Mouse (Mus musculus): ENCODE data around the gene Pax4. TPM values are rescaled to one million over a fixed set of nuclear protein-coding genes. Genes with fewer than 3 reads are reported as not detected.

The Pax4 gene
- polyA plus RNA-seq (2016; fragmentation: Nextera tagmentation; extraction: Ambion mirVana) = not detected in 2 replicates

DNA sequence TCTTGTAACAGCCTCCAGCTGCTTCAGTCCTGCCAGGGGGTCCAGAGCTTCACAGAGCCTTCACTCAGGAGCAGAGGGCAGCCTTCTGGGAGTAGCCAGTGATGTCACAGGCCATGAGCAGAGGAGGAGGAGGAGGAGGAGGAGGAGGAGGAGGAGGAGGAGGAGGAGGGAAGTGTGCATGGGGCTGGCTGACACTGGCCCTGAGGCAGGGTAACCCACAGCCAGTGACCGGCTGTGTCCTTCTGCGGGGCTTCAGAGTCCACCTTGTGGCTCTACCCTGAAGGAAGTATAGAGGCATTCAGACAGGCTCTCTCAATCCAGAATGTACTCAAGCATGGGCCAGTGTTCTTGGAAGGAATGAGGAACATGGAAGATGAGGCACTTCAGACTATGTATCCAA is at the start of gene Pax4:
TSS of gene Pax4 (minus strand) at position 101 of the 400 bp plus-strand sequence.
- Histone ChIP-seq H3K36me3 (no peaks in the 10 kb centered on the region), H3K27ac (no peak within 1 kb of the TSS), H3K27me3 (peaks cover 32% of the 10 kb centered on the region), H3K9me3 (replicated peaks) (no peaks in the 10 kb centered on the region), H3K4me2 (replicated peaks) (no peak within 1 kb of the TSS), H3K9ac (no peak within 1 kb of the TSS), H3K4me3 (no peak within 1 kb of the TSS), H3K4me1 (no peaks in the 10 kb centered on the region)
- WGBS = 90% methylated on average over 2 of the region's 2 CpGs
- ATAC-seq (ENCODE audit: low FRiP score) = no peak

DNA sequence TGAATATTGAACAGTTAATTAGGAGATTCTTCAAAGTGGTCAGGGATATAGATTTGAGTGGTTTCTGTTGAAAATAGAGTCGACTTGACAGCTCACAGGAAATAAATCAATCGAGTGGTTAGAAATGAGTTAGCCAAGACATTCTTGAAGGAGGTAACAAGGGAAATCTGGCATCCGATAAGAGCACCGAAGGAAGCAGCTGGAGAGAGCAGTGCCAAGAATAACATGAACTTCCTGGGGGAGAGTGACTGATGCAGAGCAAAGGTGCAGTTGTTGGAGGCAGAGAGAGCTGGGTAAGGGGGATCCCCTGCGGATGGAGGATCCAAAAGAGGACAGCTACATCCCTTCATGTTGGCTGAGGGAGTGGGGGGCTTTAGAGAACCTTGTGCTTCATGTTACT is 48.7 kb upstream of the Pax4 start:
- Histone ChIP-seq H3K9ac (no peak overlapping the region), H3K4me1 (no peaks in the 10 kb centered on the region), H3K4me3 (no peak overlapping the region), H3K4me2 (replicated peaks) (no peak overlapping the region), H3K27ac (no peak overlapping the region), H3K9me3 (replicated peaks) (no peaks in the 10 kb centered on the region), H3K36me3 (peaks cover 5% of the 10 kb centered on the region; the same call in 1 of the 2 replicates), H3K27me3 (no peaks in the 10 kb centered on the region)
- ATAC-seq (ENCODE audit: low FRiP score) = no peak
- 78% methylated on average over 5 of the region's 5 CpGs for WGBS

DNA sequence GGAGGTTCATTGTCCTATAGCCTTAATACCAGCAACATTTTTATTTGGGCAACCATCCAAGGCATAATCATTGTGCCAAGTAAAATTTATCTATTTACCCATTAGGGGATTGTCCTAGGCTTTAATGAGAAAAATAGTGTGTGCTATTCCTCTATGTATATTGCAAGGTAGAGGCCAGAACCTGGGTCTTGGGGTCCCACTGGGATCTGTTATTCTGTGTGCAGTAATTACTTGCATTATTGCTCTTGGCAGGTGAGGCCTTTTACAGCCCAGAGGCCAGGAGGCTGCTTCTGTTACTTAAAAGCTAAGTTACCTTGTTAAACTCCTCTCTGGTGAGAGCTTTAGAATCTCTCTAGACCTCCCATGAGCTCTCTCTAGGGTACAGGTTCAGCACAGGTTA is 42.0 kb upstream of the Pax4 start:
- no peaks in the 10 kb centered on the region for H3K4me1 ChIP-seq
- H3K27ac ChIP-seq = no peak overlapping the region
- no peak overlapping the region for H3K4me2 ChIP-seq (replicated peaks)
- no peaks in the 10 kb centered on the region for H3K9me3 ChIP-seq (replicated peaks)
- no peak overlapping the region for H3K9ac ChIP-seq
- no peak overlapping the region for H3K4me3 ChIP-seq
- peaks cover 11% of the 10 kb centered on the region; the same call in 1 of the 2 replicates for H3K36me3 ChIP-seq
- no peak for ATAC-seq (ENCODE audit: low FRiP score)
- H3K27me3 ChIP-seq = no peaks in the 10 kb centered on the region

DNA sequence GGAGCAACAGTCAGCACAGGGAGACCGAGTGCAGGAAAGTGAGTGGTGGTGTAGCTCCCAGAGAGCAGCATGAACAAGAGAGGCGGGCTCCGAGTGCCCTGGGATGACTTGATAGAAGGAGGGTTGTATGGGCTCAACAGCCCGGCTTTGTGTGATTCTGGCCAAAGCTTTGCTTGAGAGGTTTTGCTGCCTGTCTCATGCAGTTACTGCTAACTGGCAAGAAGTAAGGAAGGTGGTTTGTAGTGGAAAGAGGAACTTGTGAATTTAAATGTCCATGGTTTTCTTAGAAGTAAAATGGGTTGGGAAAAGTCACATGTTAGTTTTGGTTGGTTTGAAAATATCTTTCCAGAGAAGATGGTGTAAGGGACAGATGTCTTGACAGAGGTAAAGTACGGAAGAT is 41.5 kb upstream of the Pax4 start:
- Histone ChIP-seq H3K27me3 (no peaks in the 10 kb centered on the region), H3K36me3 (peaks cover 11% of the 10 kb centered on the region; the same call in 1 of the 2 replicates), H3K9ac (no peak overlapping the region), H3K4me2 (replicated peaks) (no peak overlapping the region), H3K4me1 (no peaks in the 10 kb centered on the region), H3K4me3 (no peak overlapping the region), H3K9me3 (replicated peaks) (no peaks in the 10 kb centered on the region), H3K27ac (no peak overlapping the region)
- ATAC-seq (ENCODE audit: low FRiP score) = no peak
- 94% methylated on average over 5 of the region's 5 CpGs for WGBS

DNA sequence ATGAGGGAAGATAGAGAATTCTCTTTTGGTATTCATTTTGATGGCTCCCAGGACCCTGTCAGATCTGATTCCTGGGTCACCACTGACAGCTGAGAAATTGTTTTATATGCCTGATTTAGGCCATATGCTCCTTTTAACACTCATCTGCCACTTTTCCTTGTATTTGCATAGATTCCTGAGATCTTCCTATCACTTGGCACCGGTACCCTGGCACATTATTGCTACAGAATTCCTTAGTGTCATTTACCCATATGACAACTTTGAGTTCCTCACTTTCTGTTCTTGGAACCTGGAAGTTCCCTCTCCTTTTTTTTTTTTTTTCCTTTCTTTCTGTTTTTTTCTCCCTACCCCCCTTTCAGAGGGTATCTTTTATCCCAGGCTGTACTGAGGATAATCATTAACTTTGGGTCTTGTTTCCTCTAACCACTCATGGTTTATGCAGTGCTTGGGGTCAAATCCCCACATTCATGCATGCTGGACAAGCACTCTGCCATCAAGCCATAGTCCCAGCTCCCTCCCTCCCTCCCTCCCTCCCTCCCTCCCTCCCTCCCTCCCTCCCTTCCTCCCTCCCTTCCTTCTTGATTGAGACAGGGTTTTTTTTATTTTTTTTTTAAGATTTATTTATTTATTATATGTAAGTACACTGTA is 39.2 kb upstream of the Pax4 start:
- Histone ChIP-seq H3K27ac (no peak overlapping the region), H3K4me3 (no peak overlapping the region), H3K9ac (no peak overlapping the region), H3K27me3 (no peaks in the 10 kb centered on the region), H3K9me3 (replicated peaks) (no peaks in the 10 kb centered on the region), H3K4me2 (replicated peaks) (no peak overlapping the region), H3K36me3 (peaks cover 11% of the 10 kb centered on the region; the same call in 1 of the 2 replicates), H3K4me1 (0 out of 2 replicates have a peak, but pooled peaks cover 5% of the 10 kb centered on the region)
- ATAC-seq (ENCODE audit: low FRiP score) = no peak
- 88% methylated on average over 1 of the region's 1 CpGs for WGBS

DNA sequence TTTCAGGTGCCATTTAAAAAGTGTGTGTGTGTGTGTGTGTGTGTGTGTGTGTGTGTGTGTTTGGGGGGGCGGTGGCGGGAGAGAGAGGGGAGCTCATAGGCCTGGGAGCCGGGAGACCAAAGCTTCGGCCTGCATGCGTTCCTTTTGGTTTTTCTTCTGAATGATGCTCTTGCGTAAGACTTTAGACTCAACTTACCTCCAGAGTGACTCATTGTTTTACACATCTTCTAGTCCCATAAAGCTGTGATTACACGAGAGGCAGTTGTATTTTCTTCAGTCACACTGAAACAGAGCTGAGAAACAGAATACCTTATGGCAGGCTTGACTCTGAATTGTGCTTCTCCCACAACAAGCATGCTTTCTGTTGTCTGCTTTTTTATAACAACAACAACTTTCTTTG is 37.8 kb upstream of the Pax4 start:
- Histone ChIP-seq H3K27me3 (no peaks in the 10 kb centered on the region), H3K4me2 (replicated peaks) (no peak overlapping the region), H3K9me3 (replicated peaks) (no peaks in the 10 kb centered on the region), H3K27ac (no peak overlapping the region), H3K36me3 (0 out of 2 replicates have a peak, but pooled peaks cover 7% of the 10 kb centered on the region), H3K4me3 (no peak overlapping the region), H3K9ac (no peak overlapping the region), H3K4me1 (peaks cover 10% of the 10 kb centered on the region)
- WGBS = 87% methylated on average over 7 of the region's 7 CpGs
- no peak for ATAC-seq (ENCODE audit: low FRiP score)

DNA sequence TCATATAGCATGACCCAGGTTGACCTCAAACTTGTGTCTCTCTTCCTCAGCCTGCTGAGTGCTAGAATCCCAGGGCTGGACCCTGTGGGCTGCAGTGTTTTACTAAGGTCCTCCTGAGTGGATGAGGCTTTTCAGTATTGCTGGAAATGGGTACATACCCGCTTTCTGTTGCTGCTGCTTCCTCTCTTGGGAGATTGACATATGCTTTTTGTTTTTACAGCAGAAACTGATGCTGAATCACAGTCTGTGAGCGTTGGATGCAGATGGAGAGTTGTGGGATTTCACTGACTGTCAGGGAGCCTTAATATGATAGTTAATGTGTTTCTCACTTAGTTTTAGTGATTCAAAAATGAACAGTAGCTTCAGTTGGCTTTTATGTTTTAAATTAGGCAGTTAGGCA is 37.3 kb upstream of the Pax4 start:
- Histone ChIP-seq H3K4me2 (replicated peaks) (no peak overlapping the region), H3K9me3 (replicated peaks) (no peaks in the 10 kb centered on the region), H3K36me3 (0 out of 2 replicates have a peak, but pooled peaks cover 11% of the 10 kb centered on the region), H3K27me3 (no peaks in the 10 kb centered on the region), H3K4me3 (no peak overlapping the region), H3K4me1 (peaks cover 14% of the 10 kb centered on the region), H3K9ac (no peak overlapping the region), H3K27ac (no peak overlapping the region)
- WGBS = 67% methylated on average over 2 of the region's 2 CpGs
- ATAC-seq (ENCODE audit: low FRiP score) = no peak

DNA sequence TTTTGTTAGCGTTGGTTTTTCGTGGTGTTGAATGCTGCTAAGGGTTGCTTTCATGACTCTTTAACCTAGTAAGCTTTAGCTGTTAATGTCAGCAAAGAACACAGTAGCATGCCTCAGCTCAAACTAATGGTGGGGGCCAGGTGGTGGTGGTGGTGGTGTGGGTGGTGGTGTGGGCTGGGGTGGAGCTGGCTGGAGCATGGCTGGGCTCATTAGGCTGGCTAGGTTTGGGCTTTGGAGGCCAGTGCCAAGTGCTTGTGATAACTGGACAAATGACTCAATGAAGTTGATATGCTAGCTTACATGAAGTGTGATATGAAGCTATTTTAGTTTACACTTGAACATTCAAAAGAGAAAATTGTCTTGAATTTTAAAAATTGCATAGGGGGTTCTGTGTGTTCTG is 36.9 kb upstream of the Pax4 start:
- Histone ChIP-seq H3K4me2 (replicated peaks) (no peak overlapping the region), H3K36me3 (0 out of 2 replicates have a peak, but pooled peaks cover 11% of the 10 kb centered on the region), H3K9ac (no peak overlapping the region), H3K27me3 (no peaks in the 10 kb centered on the region), H3K4me3 (no peak overlapping the region), H3K9me3 (replicated peaks) (no peaks in the 10 kb centered on the region), H3K4me1 (peaks cover 19% of the 10 kb centered on the region), H3K27ac (no peak overlapping the region)
- 95% methylated on average over 2 of the region's 2 CpGs for WGBS
- no peak for ATAC-seq (ENCODE audit: low FRiP score)

DNA sequence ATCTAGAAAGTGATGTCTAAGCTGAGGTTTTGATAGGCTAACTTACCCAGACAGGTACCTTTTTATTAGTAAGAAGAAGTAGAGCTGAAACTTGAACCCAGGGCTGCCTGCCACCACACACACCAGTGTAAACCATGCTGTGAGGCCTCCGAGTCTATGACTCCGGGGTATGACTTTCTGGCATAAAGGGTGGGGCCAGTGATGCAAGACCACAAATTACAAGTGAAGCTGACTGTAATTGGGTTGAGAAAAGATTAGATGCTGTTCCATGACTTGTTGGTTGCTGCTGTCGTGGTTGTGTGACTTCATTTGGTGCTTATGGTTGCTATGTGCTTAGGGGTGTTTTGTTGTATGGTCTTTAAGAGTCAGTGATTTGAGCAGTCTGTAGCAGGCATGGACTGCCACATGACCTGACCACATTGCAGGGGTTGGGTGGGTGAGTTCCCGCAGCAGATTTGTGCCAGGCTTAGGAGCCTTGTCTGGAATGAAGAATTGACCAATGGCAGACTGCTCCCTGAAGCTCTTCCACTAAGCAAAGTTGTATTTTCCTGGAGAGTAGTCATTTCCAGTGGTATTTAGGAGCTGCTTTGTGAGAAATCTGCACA is 33.7 kb upstream of the Pax4 start:
- no peak overlapping the region for H3K9ac ChIP-seq
- ATAC-seq (ENCODE audit: low FRiP score) = no peak
- H3K4me1 ChIP-seq = peaks cover 28% of the 10 kb centered on the region
- H3K27ac ChIP-seq = no peak overlapping the region
- 0 out of 2 replicates have a peak, but pooled peaks cover 4% of the 10 kb centered on the region for H3K36me3 ChIP-seq
- no peak overlapping the region for H3K4me2 ChIP-seq (replicated peaks)
- no peaks in the 10 kb centered on the region for H3K9me3 ChIP-seq (replicated peaks)
- H3K27me3 ChIP-seq = no peaks in the 10 kb centered on the region
- no peak overlapping the region for H3K4me3 ChIP-seq
- WGBS = 88% methylated on average over 4 of the region's 4 CpGs

DNA sequence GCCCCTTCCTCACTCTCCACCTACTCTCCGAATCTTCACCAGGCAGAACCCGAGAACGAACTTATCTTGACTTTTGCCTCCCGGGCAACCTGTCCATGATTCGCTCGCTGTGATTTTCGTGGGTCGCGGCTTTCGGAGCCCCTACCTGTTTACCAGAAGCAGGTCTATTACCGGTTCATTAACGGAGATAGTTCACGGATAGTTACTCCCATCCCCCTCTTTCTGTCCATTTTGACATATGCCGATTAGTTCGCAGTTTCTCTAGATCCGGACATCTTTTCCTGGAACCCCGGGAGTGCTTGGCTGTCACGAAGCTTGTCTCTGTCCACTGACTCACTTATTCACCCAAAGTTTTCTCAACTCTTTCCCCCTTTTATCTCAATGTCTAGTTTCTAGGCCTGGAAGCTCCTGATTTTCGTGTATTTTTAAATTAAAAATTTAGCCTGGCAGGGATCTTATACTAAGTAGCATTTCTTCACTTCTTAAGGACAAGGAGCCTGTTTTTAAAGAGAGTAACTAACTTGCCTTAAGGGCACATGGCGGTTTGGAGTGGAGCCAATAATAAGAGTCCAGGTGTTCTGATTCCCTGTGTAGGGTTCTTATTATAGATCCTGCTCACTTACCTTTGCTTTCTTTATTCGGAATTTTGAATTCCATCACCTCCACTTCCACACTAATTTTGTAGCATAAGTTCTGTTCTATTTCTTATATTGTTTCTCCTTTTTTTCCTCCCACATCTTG is 31.8 kb upstream of the Pax4 start:
- Histone ChIP-seq H3K4me2 (replicated peaks) (peak overlapping the region; percentile 77), H3K9me3 (replicated peaks) (no peaks in the 10 kb centered on the region), H3K9ac (peak overlapping the region; percentile 80), H3K36me3 (0 out of 2 replicates have a peak, but pooled peaks cover 4% of the 10 kb centered on the region), H3K4me3 (peak overlapping the region; percentile 93), H3K4me1 (peaks cover 28% of the 10 kb centered on the region), H3K27ac (peak overlapping the region; percentile 81; the same call in 1 of the 2 replicates), H3K27me3 (no peaks in the 10 kb centered on the region)
- WGBS = 8% methylated on average over 21 of the region's 21 CpGs
- ATAC-seq (ENCODE audit: low FRiP score) = no peak

DNA sequence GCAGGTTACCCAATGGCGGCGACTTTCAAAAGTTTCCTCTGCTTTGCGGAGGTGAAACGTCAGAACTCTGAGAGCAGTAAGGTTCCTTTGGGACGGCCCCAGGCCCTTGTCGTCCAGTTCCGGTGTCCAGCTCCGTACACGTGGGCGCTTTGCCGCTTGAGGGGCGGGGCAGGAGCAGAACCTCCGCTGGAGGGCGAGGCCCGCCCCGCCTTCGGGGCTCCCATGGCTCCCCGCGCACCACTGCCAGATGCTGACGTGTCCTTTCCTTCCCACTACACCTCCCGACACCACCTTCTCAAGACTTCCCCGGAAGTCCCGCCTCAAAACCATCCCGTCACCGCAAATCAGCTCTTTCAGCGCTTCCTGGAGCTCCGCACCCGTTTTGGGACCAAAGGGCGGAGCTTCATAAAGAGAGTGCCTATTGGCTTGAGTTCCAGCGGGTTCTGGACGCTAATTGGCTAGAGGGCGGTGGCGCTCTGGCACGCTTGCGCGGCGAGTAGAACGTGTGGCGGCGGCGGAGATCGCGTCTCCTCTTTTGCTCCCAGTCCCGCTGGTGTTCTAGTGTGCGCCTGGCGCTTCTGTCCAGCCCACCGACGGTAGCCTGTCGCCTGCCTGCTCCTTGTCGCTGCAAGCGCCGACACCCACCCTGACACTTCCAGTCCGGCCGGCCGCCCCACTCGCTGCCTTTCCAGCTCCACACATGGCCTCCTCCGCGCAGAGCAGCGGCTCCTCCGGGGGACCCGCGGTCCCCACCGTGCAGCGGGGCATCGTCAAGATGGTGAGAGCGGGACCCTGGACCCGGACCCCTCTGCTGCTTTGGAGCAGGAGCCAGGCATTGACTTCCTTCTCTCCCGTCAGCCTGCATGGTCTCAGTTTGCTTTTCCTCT is 31.0 kb upstream of the Pax4 start:
- Histone ChIP-seq H3K4me2 (replicated peaks) (peak overlapping the region; percentile 77), H3K9ac (peak overlapping the region; percentile 80), H3K27me3 (no peaks in the 10 kb centered on the region), H3K4me1 (peaks cover 24% of the 10 kb centered on the region), H3K27ac (peak overlapping the region; percentile 81), H3K36me3 (0 out of 2 replicates have a peak, but pooled peaks cover 4% of the 10 kb centered on the region), H3K4me3 (peak overlapping the region; percentile 93), H3K9me3 (replicated peaks) (no peaks in the 10 kb centered on the region)
- ATAC-seq (ENCODE audit: low FRiP score) = peak; percentile 100
- WGBS = under 1% methylated on average over 68 of the region's 68 CpGs
